Mouse (Mus musculus) lung, embryonic 15.5 days (tissue): ENCODE results near the gene Prl8a1. TPM values are rescaled to one million over a fixed set of nuclear protein-coding genes. Genes with fewer than 3 reads are reported as not detected.

Experiments used
- ATAC-seq: fragments of 200-750 bp; cut with Nextera tagmentation; 2 replicates; pipeline ENCODE4 v1.8.0; 2017; ENCODE audit warnings: moderate number of reproducible peaks, borderline replicate concordance; ENCODE audit not compliant: low FRiP score, low TSS enrichment; ENCODE audit errors: extremely low read depth
- H3K27ac ChIP-seq: fragments of 300-500 bp; sonication (generic); 2 replicates; pipeline ENCODE4 v1.5.1; 2015; ENCODE audit warnings: moderate library complexity, mild to moderate bottlenecking, inconsistent platforms
- H3K27me3 ChIP-seq: fragments of 300-500 bp; sonication (generic); 2 replicates; pipeline ENCODE4 v1.6.1; 2015; ENCODE audit warnings: inconsistent platforms
- H3K36me3 ChIP-seq: fragments of 300-500 bp; sonication (generic); 2 replicates; pipeline ENCODE4 v1.6.1; 2015; ENCODE audit warnings: inconsistent platforms
- H3K4me1 ChIP-seq: fragments of 300-500 bp; sonication (generic); 2 replicates; pipeline ENCODE4 v1.6.1; 2015; ENCODE audit warnings: inconsistent platforms
- H3K4me2 ChIP-seq: fragments of 300-500 bp; sonication (generic); 2 replicates; pipeline ENCODE4 v1.6.1; 2015; ENCODE audit warnings: inconsistent platforms, mild to moderate bottlenecking, moderate library complexity
- H3K4me3 ChIP-seq: fragments of 300-500 bp; sonication (generic); 2 replicates; pipeline ENCODE4 v1.5.1; 2015; ENCODE audit warnings: mild to moderate bottlenecking, inconsistent platforms
- H3K9ac ChIP-seq: fragments of 300-500 bp; sonication (generic); 2 replicates; pipeline ENCODE4 v1.6.1; 2015; ENCODE audit warnings: inconsistent platforms
- H3K9me3 ChIP-seq: fragments of 300-500 bp; sonication (generic); 2 replicates; pipeline ENCODE4 v1.6.1; 2016; ENCODE audit warnings: inconsistent platforms
- WGBS: fragments of 180-500 bp; shearing (Covaris S2); methylation state at CpG from one replicate; pipeline ENCODE4 v1.1.7; 2015; 5-methylcytosine and 5-hydroxymethylcytosine counted together
- polyA plus RNA-seq: library from polyadenylated mRNA; unstranded; fragments of >200 nt; fragmentation: Nextera tagmentation; extraction: Ambion mirVana; gene quantifications from 2 replicates; pipeline ENCODE4 v1.2.1, GENCODE M21; 2015

The Prl8a1 gene
- not detected in 2 replicates for polyA plus RNA-seq

GRCm38 (mm10) chr13:27582071-27582470 lies at the start of gene Prl8a1:
Prl8a1 (minus strand) TSS chr13:27582171.
- ATAC-seq = no peak
- Histone ChIP-seq H3K4me2 (no peak within 1 kb of the TSS), H3K36me3 (no peaks in the 10 kb centered on the region), H3K27ac (no peak within 1 kb of the TSS), H3K4me3 (no peak within 1 kb of the TSS), H3K4me1 (no peaks in the 10 kb centered on the region), H3K9ac (no peak within 1 kb of the TSS), H3K27me3 (no peaks in the 10 kb centered on the region), H3K9me3 (no peaks in the 10 kb centered on the region)
- 81% methylated on average over 2 of the region's 2 CpGs for WGBS

- Histone ChIP-seq H3K4me3 (no peak within 1 kb of the TSS), H3K36me3 (no peaks in the 10 kb centered on the region), H3K9ac (no peak within 1 kb of the TSS), H3K27me3 (no peaks in the 10 kb centered on the region), H3K9me3 (no peaks in the 10 kb centered on the region), H3K4me1 (no peaks in the 10 kb centered on the region), H3K27ac (no peak within 1 kb of the TSS), H3K4me2 (no peak within 1 kb of the TSS)
- WGBS = 69% methylated on average over 4 of the region's 4 CpGs
- no peak for ATAC-seq
These were observed 28.5 kb upstream of the Prl8a1 start, which contains the start of gene Prl7b1 for GRCm38 (mm10) chr13:27610482-27610881. Prl7b1 (minus strand) TSS chr13:27610582.

GRCm38 (mm10) chr13:27564506-27564905 lies 17.5 kb downstream of the Prl8a1 start, which contains the start of gene Prl8a9:
Prl8a9 (minus strand) TSS chr13:27564606.
- Histone ChIP-seq H3K36me3 (no peaks in the 10 kb centered on the region), H3K9ac (no peak within 1 kb of the TSS), H3K9me3 (no peaks in the 10 kb centered on the region), H3K4me3 (no peak within 1 kb of the TSS), H3K4me1 (no peaks in the 10 kb centered on the region), H3K4me2 (no peak within 1 kb of the TSS), H3K27ac (no peak within 1 kb of the TSS), H3K27me3 (no peaks in the 10 kb centered on the region)
- WGBS = 79% methylated on average over 2 of the region's 2 CpGs
- no peak for ATAC-seq

- H3K27me3 ChIP-seq = no peaks in the 10 kb centered on the region
- no peak for ATAC-seq
- H3K27ac ChIP-seq = no peak overlapping the region
- H3K4me2 ChIP-seq = no peak overlapping the region
- no peaks in the 10 kb centered on the region for H3K36me3 ChIP-seq
- H3K9ac ChIP-seq = no peak overlapping the region
- H3K4me1 ChIP-seq = no peaks in the 10 kb centered on the region
- H3K4me3 ChIP-seq = no peak overlapping the region
- H3K9me3 ChIP-seq = no peaks in the 10 kb centered on the region
These were observed 28.6 kb downstream of the Prl8a1 start for GRCm38 (mm10) chr13:27553336-27553735.

Other genes with a start within 250 kb of the Prl8a1 start
- gene Prl8a2, start 236.5 kb downstream of the Prl8a1 start, polyA plus RNA-seq = not detected in 2 replicates
- gene Prl2b1, start 191.3 kb downstream of the Prl8a1 start, polyA plus RNA-seq = not detected in 2 replicates
- gene Prl8a6, start 143.5 kb downstream of the Prl8a1 start, polyA plus RNA-seq = not detected in 2 replicates
- gene Prl8a8, start 69.0 kb downstream of the Prl8a1 start, polyA plus RNA-seq = not detected in 2 replicates
- not detected in 2 replicates for gene Prl8a9, start 17.6 kb downstream of the Prl8a1 start, polyA plus RNA-seq
- gene Prl7b1, start 28.4 kb upstream of the Prl8a1 start, polyA plus RNA-seq = not detected in 2 replicates
- not detected in 2 replicates for gene Prl7a1, start 60.3 kb upstream of the Prl8a1 start, polyA plus RNA-seq
- not detected in 2 replicates for gene Prl7a2, start 85.9 kb upstream of the Prl8a1 start, polyA plus RNA-seq
- gene Prl7d1, start 134.6 kb upstream of the Prl8a1 start, polyA plus RNA-seq = not detected in 2 replicates
- not detected in 2 replicates for gene Prl7c1, start 198.6 kb upstream of the Prl8a1 start, polyA plus RNA-seq
- gene Prl2a1, start 219.5 kb upstream of the Prl8a1 start, polyA plus RNA-seq = not detected in 2 replicates